Mouse (Mus musculus) limb, embryonic 11.5 days (tissue): ENCODE results near the gene Vdr. TPM values are rescaled to one million over a fixed set of nuclear protein-coding genes. Genes with fewer than 3 reads are reported as not detected.

Source experiments
- ATAC-seq: fragments of 200-750 bp; cut with Nextera tagmentation; 2 replicates; pipeline ENCODE4 v1.8.0; 2017; ENCODE audit warnings: low read depth; ENCODE audit not compliant: insufficient number of reproducible peaks, low FRiP score, low TSS enrichment
- DNase-seq: peaks from one replicate; pipeline ENCODE4 v3.0.0-alpha.2; 2015; ENCODE audit warnings: low spot score
- H3K27ac ChIP-seq: fragments of 300-500 bp; sonication (generic); replicated peaks from 2 replicates; pipeline ENCODE4 v1.5.1; 2014; ENCODE audit warnings: low read depth, mild to moderate bottlenecking, low read length
- H3K27me3 ChIP-seq: fragments of 300-500 bp; sonication (generic); 2 replicates; pipeline ENCODE4 v1.6.1; 2014; ENCODE audit warnings: mild to moderate bottlenecking, low read length, mixed read lengths; ENCODE audit not compliant: control insufficient read depth, insufficient read depth
- H3K36me3 ChIP-seq: fragments of 300-500 bp; sonication (generic); 2 replicates; pipeline ENCODE4 v1.6.1; 2014; ENCODE audit warnings: mild to moderate bottlenecking, low read length, moderate library complexity, mixed read lengths; ENCODE audit not compliant: control insufficient read depth, insufficient read depth
- H3K4me1 ChIP-seq: fragments of 300-500 bp; sonication (generic); 2 replicates; pipeline ENCODE4 v1.6.1; 2014; ENCODE audit warnings: low read length, mixed read lengths; ENCODE audit not compliant: control insufficient read depth, insufficient read depth
- H3K4me2 ChIP-seq: fragments of 300-500 bp; sonication (generic); 2 replicates; pipeline ENCODE4 v1.6.1; 2014; ENCODE audit warnings: low read depth, mild to moderate bottlenecking, moderate library complexity; ENCODE audit not compliant: severe bottlenecking
- H3K4me3 ChIP-seq: fragments of 300-500 bp; sonication (generic); 2 replicates; pipeline ENCODE4 v1.5.1; 2014; ENCODE audit warnings: low read depth, low read length
- H3K9ac ChIP-seq: fragments of 300-500 bp; sonication (generic); 2 replicates; pipeline ENCODE4 v1.6.1; 2014; ENCODE audit warnings: mild to moderate bottlenecking, low read length
- H3K9me3 ChIP-seq: fragments of 300-500 bp; sonication (generic); 2 replicates; pipeline ENCODE4 v1.6.1; 2016; ENCODE audit warnings: low read length; ENCODE audit not compliant: control insufficient read depth
- WGBS: fragments of 180-500 bp; shearing (Covaris S2); extraction: QIAGEN DNeasy Blood & Tissue Kit; methylation state at CpG from one replicate; pipeline ENCODE4 v1.1.7; 2014; 5-methylcytosine and 5-hydroxymethylcytosine counted together
- polyA plus RNA-seq: library from polyadenylated mRNA; unstranded; fragments of >200 nt; fragmentation: Nextera tagmentation; extraction: Ambion mirVana; gene quantifications from 2 replicates; pipeline ENCODE4 v1.2.1, GENCODE M21; 2014

The Vdr gene
- polyA plus RNA-seq, 1 experiment from 2014 or later = 0.25 TPM

DNA sequence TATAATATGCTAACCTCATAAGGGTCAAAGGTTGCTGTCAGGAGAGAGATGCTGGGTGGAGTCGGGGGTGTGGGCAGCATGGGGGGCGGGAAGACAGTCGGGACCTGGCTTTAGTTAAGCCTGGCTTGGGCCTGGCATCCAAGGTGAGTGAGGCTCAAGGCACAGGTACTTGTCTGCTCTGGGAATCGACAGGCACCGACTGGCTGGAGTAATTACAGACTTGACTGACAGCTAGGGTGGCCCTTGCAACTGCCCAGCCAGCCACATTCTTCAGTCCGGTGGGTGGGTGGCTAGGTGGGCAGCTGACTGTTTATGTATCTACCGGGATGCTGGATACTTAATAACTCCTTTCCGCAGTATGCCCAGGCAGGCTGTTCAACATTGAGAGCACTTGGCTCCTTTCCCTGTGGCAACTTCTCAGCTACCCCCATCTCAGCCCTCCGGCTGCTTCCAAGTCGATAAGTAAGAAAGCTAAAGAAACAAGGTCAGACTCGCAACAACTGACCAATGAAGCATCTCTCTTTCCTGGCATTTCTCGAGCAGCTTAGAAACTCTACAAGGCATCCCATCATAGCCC is 10.0 kb downstream of the Vdr start:
- no peak overlapping the region for H3K4me3 ChIP-seq
- H3K36me3 ChIP-seq = no peaks in the 10 kb centered on the region
- WGBS = 84% methylated on average over 12 of the region's 12 CpGs
- no peaks in the 10 kb centered on the region for H3K4me1 ChIP-seq
- H3K4me2 ChIP-seq = no peak overlapping the region
- H3K9ac ChIP-seq = no peak overlapping the region
- ATAC-seq = no peak
- H3K27ac ChIP-seq = no peak overlapping the region
- no peaks in the 10 kb centered on the region for H3K9me3 ChIP-seq
- no peaks in the 10 kb centered on the region for H3K27me3 ChIP-seq
- DNase-seq = no peak

DNA sequence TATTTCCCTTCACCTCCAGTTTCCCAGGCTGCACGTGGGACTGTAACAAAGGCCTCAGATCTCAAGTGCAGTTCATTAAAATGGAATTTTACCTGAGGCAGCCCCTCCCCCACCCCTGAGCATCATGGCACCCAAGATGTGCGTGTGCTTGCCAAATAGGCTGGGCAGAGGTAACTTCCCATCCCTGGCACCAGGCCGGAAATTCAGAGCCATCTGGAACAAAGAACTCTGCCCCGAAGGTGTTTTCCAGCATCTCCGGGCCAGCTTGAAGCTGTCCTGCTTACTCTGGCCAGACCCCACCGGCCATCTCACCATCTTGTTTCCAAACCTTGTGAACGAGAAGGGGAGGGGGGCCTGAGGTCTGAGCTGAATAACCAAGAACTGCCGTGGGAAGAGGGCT is 10.7 kb downstream of the Vdr start:
- 75% methylated on average over 8 of the region's 8 CpGs for WGBS

DNA sequence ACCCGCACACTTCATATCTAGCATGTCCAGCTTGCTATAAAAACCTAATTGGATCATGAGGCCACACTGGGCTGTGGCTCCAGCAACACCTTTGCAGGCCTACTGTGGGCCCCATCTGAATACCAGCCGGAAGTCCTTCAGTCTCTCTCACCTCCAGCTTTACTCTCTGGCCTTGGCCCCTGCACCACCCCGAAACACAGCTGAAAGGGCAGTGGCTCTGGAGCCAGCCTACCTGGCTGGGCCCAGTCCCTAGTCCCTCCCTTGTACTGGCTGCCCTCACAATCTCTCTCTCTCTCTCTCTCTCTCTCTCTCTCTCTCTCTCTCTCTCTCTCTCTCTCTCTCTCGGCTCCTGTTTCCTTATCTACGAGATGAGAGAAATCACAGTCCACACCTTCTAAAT is 11.6 kb downstream of the Vdr start:
- Histone ChIP-seq H3K27me3 (no peaks in the 10 kb centered on the region), H3K4me3 (no peak overlapping the region), H3K9ac (no peak overlapping the region), H3K4me1 (no peaks in the 10 kb centered on the region), H3K4me2 (no peak overlapping the region), H3K27ac (no peak overlapping the region), H3K9me3 (no peaks in the 10 kb centered on the region), H3K36me3 (no peaks in the 10 kb centered on the region)
- no peak for DNase-seq
- WGBS = 74% methylated on average over 5 of the region's 5 CpGs
- no peak for ATAC-seq

More for the DNA sequence above, 10.7 kb downstream of the Vdr start:
- no peak for ATAC-seq
- Histone ChIP-seq H3K27ac (no peak overlapping the region), H3K9me3 (no peaks in the 10 kb centered on the region), H3K27me3 (no peaks in the 10 kb centered on the region), H3K4me1 (no peaks in the 10 kb centered on the region), H3K36me3 (no peaks in the 10 kb centered on the region), H3K9ac (no peak overlapping the region), H3K4me3 (no peak overlapping the region), H3K4me2 (no peak overlapping the region)
- no peak for DNase-seq

GRCm38 (mm10) chr15:97896861-97897654 is 13.4 kb downstream of the Vdr start:
- Histone ChIP-seq H3K27ac (no peak overlapping the region), H3K9me3 (no peaks in the 10 kb centered on the region), H3K27me3 (no peaks in the 10 kb centered on the region), H3K36me3 (no peaks in the 10 kb centered on the region), H3K4me2 (no peak overlapping the region), H3K4me3 (no peak overlapping the region), H3K9ac (no peak overlapping the region), H3K4me1 (no peaks in the 10 kb centered on the region)
- ATAC-seq (no peak), DNase-seq (no peak)
- WGBS = 83% methylated on average over 16 of the region's 16 CpGs

- no peak for DNase-seq
- Histone ChIP-seq H3K9me3 (no peaks in the 10 kb centered on the region), H3K27ac (no peak overlapping the region), H3K4me3 (no peak overlapping the region), H3K9ac (no peak overlapping the region), H3K4me1 (no peaks in the 10 kb centered on the region), H3K36me3 (no peaks in the 10 kb centered on the region), H3K27me3 (no peaks in the 10 kb centered on the region), H3K4me2 (no peak overlapping the region)
- 91% methylated on average over 9 of the region's 9 CpGs for WGBS
- no peak for ATAC-seq
Observed at GRCm38 (mm10) chr15:97896347-97896746, 14.1 kb downstream of the Vdr start.

DNA sequence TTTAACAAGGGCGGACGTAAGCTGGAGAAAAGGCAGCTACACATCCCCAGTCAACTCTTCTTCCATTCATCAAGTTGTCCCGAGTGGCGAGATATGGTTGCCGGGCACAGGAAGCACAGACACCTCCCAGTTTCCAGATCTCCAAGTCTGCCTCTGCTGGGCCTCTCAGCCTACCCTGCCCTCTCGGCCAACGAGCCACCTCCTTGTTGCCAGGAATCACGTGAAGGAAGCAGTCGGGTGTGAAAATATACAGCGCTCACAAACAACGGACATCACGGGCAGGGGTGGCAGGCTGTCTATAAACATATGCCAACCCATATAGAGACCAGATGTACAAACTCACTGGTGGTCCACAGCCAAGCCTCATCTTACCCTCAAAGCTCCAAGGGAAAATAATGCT is 14.6 kb downstream of the Vdr start:
- no peaks in the 10 kb centered on the region for H3K9me3 ChIP-seq
- no peaks in the 10 kb centered on the region for H3K27me3 ChIP-seq
- no peaks in the 10 kb centered on the region for H3K4me1 ChIP-seq
- no peak for ATAC-seq
- no peak overlapping the region for H3K4me2 ChIP-seq
- H3K9ac ChIP-seq = no peak overlapping the region
- WGBS = 83% methylated on average over 12 of the region's 12 CpGs
- H3K4me3 ChIP-seq = no peak overlapping the region
- no peaks in the 10 kb centered on the region for H3K36me3 ChIP-seq
- H3K27ac ChIP-seq = no peak overlapping the region
- no peak for DNase-seq

DNA sequence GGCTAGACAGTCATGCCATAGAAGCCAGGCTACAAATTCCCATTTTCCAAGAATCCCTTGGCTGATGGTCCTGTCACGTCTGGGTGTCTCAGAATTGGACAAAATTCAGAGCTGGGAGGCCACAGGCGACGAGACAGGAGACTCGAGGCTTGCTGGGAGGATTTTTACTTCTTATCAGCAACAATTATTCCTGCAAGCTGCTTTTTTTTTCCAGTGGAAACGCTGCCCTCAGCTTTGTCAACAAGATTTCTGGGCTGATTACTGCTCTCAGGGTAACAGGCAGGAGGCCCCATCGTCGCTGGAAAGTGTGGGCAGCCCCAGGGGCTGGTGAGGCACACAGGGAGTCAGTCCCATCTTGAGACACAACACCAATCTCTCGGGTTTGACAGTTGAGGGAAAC is 17.9 kb downstream of the Vdr start:
- H3K36me3 ChIP-seq = no peaks in the 10 kb centered on the region
- no peak overlapping the region for H3K4me2 ChIP-seq
- H3K27ac ChIP-seq = no peak overlapping the region
- H3K27me3 ChIP-seq = no peaks in the 10 kb centered on the region
- no peak for DNase-seq
- ATAC-seq = no peak
- H3K9ac ChIP-seq = no peak overlapping the region
- H3K4me3 ChIP-seq = no peak overlapping the region
- H3K9me3 ChIP-seq = no peaks in the 10 kb centered on the region
- WGBS = 72% methylated on average over 8 of the region's 8 CpGs
- H3K4me1 ChIP-seq = no peaks in the 10 kb centered on the region

GRCm38 (mm10) chr15:97890450-97890849 is 20.0 kb downstream of the Vdr start:
- no peaks in the 10 kb centered on the region for H3K9me3 ChIP-seq
- ATAC-seq = no peak
- H3K4me3 ChIP-seq = no peak overlapping the region
- 94% methylated on average over 10 of the region's 10 CpGs for WGBS
- DNase-seq = no peak
- H3K36me3 ChIP-seq = no peaks in the 10 kb centered on the region
- H3K9ac ChIP-seq = no peak overlapping the region
- H3K27ac ChIP-seq = no peak overlapping the region
- H3K27me3 ChIP-seq = no peaks in the 10 kb centered on the region
- no peak overlapping the region for H3K4me2 ChIP-seq
- H3K4me1 ChIP-seq = no peaks in the 10 kb centered on the region
